Mouse (Mus musculus) heart, embryonic 15.5 days (tissue): ENCODE results near the gene Tspear. TPM values are rescaled to one million over a fixed set of nuclear protein-coding genes. Genes with fewer than 3 reads are reported as not detected.

ENCODE experiments used
- ATAC-seq: fragments of 200-750 bp; cut with Nextera tagmentation; replicated peaks from 2 replicates; pipeline ENCODE4 v1.8.0; 2017; ENCODE audit warnings: low read depth, moderate TSS enrichment; ENCODE audit not compliant: insufficient number of reproducible peaks, insufficient read depth, low FRiP score
- H3K27ac ChIP-seq: fragments of 300-500 bp; sonication (generic); 2 replicates; pipeline ENCODE4 v1.5.1; 2015; ENCODE audit warnings: mild to moderate bottlenecking, inconsistent platforms
- H3K27me3 ChIP-seq: fragments of 300-500 bp; sonication (generic); 2 replicates; pipeline ENCODE4 v1.6.1; 2015; ENCODE audit warnings: inconsistent platforms
- H3K36me3 ChIP-seq: fragments of 300-500 bp; sonication (generic); 2 replicates; pipeline ENCODE4 v1.6.1; 2015; ENCODE audit warnings: mild to moderate bottlenecking, inconsistent platforms
- H3K4me1 ChIP-seq: fragments of 300-500 bp; sonication (generic); replicated peaks from 2 replicates; pipeline ENCODE4 v1.6.1; 2015; ENCODE audit warnings: inconsistent platforms
- H3K4me2 ChIP-seq: fragments of 300-500 bp; sonication (generic); 2 replicates; pipeline ENCODE4 v1.6.1; 2015; ENCODE audit warnings: inconsistent platforms, mild to moderate bottlenecking, moderate library complexity
- H3K4me3 ChIP-seq: fragments of 300-500 bp; sonication (generic); 2 replicates; pipeline ENCODE4 v1.5.1; 2015; ENCODE audit warnings: mild to moderate bottlenecking, inconsistent platforms
- H3K9ac ChIP-seq: fragments of 300-500 bp; sonication (generic); 2 replicates; pipeline ENCODE4 v1.6.1; 2015; ENCODE audit warnings: mild to moderate bottlenecking, inconsistent platforms
- H3K9me3 ChIP-seq: fragments of 300-500 bp; sonication (generic); replicated peaks from 2 replicates; pipeline ENCODE4 v1.6.1; 2016; ENCODE audit warnings: inconsistent platforms
- WGBS: fragments of 180-500 bp; shearing (Covaris S2); methylation state at CpG from one replicate; pipeline ENCODE4 v1.1.7; 2015; ENCODE audit warnings: mixed read lengths; 5-methylcytosine and 5-hydroxymethylcytosine counted together
- microRNA counts: library from miRNA; unstranded; fragments of <30 nt; microRNA quantifications from one replicate; lab custom pipeline; 2016
- microRNA-seq: library from miRNA; unstranded; fragments of <30 nt; microRNA quantifications from one replicate; pipeline ENCODE4, GENCODE M21; 2016
- polyA plus RNA-seq: library from polyadenylated mRNA; unstranded; fragments of >200 nt; fragmentation: Nextera tagmentation; extraction: Ambion mirVana; gene quantifications from 2 replicates; pipeline ENCODE4 v1.2.1, GENCODE M21; 2015

Gene Tspear
- polyA plus RNA-seq, 1 experiment from 2014 or later: not detected

DNA sequence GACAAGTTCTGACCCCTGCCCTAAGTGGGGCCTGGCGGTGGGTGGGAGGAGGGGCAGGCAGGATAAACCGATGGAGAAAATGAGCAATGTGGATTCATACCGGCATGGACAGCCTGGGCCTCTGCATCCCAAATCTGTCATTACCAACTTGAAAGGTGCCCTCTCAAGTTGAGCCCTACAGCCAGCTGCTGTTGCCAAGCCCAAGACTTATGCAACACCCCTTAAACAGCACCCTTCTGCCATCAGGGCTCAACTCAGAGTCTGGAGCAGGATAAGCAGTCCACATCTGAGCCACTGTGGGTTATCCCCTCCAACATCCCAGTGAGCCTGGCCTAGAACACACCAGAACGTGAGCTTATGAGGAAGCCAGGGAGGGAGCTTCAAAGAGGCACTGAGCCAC lies 226.9 kb downstream of the Tspear start:
- peaks cover 16% of the 10 kb centered on the region for H3K4me1 ChIP-seq
- ATAC-seq: no peak
- H3K9ac ChIP-seq: no peak overlapping the region
- no peaks in the 10 kb centered on the region for H3K27me3 ChIP-seq
- H3K27ac ChIP-seq: no peak overlapping the region
- no peaks in the 10 kb centered on the region for H3K36me3 ChIP-seq
- no peak overlapping the region for H3K4me2 ChIP-seq
- WGBS: 50% methylated on average over 4 of the region's 4 CpGs
- no peaks in the 10 kb centered on the region for H3K9me3 ChIP-seq
- no peak overlapping the region for H3K4me3 ChIP-seq

DNA sequence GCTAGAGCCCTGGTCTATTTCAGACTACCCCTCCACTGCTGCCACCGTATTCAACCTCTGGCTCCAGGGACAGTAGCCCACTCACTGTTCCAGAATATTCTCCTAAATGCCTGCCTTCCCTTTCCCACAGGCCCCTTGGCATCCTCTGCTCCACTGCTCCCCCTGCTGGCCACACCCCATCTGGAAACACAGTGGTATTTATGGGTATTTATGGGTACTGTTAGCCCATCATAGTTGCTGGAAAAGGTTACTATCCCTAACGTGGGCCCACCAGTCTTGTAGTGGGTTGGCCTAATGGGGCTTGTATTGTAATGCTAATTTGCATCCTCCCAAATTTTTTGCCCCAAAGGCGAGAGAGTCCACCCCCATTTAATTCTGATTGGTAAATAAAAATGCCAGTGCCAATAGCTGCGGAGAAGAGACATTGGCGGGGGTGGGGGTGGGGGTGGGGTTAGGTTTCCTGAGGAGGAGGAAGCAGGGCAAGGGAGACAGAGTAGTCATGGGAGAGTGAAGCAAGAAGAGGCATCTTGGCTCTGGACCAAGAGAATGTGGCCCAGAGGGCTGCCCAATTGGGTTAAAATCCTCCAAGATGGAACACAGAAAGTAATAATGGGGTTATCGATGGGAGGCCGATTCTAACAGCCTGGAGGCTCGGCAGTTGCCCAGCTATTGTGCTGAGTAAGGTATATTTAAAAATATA lies 230.4 kb downstream of the Tspear start:
- Histone ChIP-seq H3K9ac (no peak overlapping the region), H3K4me2 (no peak overlapping the region), H3K36me3 (no peaks in the 10 kb centered on the region), H3K4me3 (no peak overlapping the region), H3K27ac (no peak overlapping the region), H3K27me3 (peaks cover 2% of the 10 kb centered on the region; the same call in 1 of the 2 replicates), H3K9me3 (no peaks in the 10 kb centered on the region), H3K4me1 (peaks cover 16% of the 10 kb centered on the region)
- no peak for ATAC-seq
- WGBS: 57% methylated on average over 8 of the region's 8 CpGs

GRCm38 (mm10) chr10:77921009-77921408 lies 234.6 kb downstream of the Tspear start:
- 53% methylated on average over 5 of the region's 5 CpGs for WGBS
- no peaks in the 10 kb centered on the region for H3K4me1 ChIP-seq
- H3K4me3 ChIP-seq: no peak overlapping the region
- H3K27me3 ChIP-seq: peaks cover 4% of the 10 kb centered on the region; the same call in 1 of the 2 replicates
- H3K36me3 ChIP-seq: no peaks in the 10 kb centered on the region
- no peak for ATAC-seq
- H3K4me2 ChIP-seq: no peak overlapping the region
- no peaks in the 10 kb centered on the region for H3K9me3 ChIP-seq
- H3K9ac ChIP-seq: no peak overlapping the region
- H3K27ac ChIP-seq: no peak overlapping the region

DNA sequence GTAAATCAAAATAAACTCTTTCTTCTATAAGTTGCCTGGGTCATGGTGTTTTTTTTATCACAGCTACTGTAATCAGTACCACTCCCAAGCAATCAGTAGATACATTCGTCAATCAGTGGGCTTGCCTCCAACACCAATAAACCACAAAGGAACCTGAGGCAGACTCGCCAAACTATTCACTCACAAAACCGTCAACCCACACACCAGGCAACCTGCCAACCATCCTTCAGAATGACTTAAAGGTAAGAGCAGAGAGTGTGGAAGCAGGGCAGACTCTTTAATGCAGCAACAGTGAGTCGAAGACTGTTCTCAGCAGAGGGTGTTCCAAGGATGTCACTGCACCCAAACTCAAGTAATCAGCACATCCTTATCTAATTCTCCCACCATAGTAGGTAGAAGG lies 236.3 kb downstream of the Tspear start:
- no peak for ATAC-seq
- WGBS: 48% methylated on average over 4 of the region's 4 CpGs

DNA sequence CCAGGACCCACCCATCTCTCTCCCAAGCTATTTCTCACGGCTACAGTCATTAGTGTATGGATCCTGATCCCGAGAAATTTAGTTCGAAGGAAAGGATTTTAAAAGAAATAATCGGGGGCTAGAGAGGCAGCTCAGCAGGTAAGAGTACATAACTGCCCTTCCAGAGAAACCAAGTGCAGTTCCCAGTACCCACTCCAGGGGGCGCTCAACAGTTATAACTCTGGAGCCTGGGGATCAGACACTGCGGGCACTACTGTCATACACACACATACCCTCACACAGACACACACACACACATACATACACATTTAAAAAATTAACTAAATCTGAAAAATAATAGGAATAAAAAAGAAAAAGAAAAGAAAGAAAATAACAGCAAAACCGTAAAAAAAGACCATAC lies 239.8 kb downstream of the Tspear start:
- Histone ChIP-seq H3K9me3 (no peaks in the 10 kb centered on the region), H3K36me3 (no peaks in the 10 kb centered on the region), H3K27me3 (peaks cover 7% of the 10 kb centered on the region; the same call in 1 of the 2 replicates), H3K27ac (no peak overlapping the region), H3K9ac (no peak overlapping the region), H3K4me3 (no peak overlapping the region), H3K4me2 (no peak overlapping the region), H3K4me1 (no peaks in the 10 kb centered on the region)
- ATAC-seq: no peak
- 40% methylated on average over 7 of the region's 7 CpGs for WGBS

More for the DNA sequence above, 236.3 kb downstream of the Tspear start:
- Histone ChIP-seq H3K9me3 (no peaks in the 10 kb centered on the region), H3K36me3 (no peaks in the 10 kb centered on the region), H3K4me1 (no peaks in the 10 kb centered on the region), H3K9ac (no peak overlapping the region), H3K4me2 (no peak overlapping the region), H3K4me3 (no peak overlapping the region), H3K27ac (no peak overlapping the region), H3K27me3 (peaks cover 4% of the 10 kb centered on the region; the same call in 1 of the 2 replicates)

DNA sequence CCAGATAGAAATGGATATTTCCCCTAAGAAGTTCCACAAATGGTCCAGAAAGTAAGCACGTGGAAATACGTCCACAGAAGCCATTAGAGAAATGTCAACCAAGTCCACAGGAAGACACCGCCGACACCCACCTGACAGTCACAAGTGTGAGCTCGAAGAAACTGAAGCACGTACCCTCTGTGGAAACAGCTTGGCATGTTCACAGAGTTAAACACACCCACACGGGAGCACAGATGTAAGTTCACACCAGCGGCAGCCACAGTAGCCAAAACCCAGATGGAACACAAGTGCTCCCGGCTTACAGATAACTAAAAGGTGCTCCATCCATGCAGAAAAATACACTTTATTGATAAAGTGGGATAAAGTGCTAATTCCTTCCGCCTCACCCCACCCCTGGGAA lies 241.0 kb downstream of the Tspear start:
- ATAC-seq: no peak
- Histone ChIP-seq H3K9ac (no peak overlapping the region), H3K4me2 (no peak overlapping the region), H3K4me3 (no peak overlapping the region), H3K36me3 (no peaks in the 10 kb centered on the region), H3K27ac (no peak overlapping the region), H3K4me1 (no peaks in the 10 kb centered on the region), H3K9me3 (no peaks in the 10 kb centered on the region), H3K27me3 (0 out of 2 replicates have a peak, but pooled peaks cover 3% of the 10 kb centered on the region)
- WGBS: 77% methylated on average over 10 of the region's 10 CpGs

MicroRNA genes within 50 kb of the gene (microRNA counts, 519-probe panel; counts per million panel counts)
- microRNA mmu-miR-1930 (lab: Ali Mortazavi, UCI): 1,395 counts per million, percentile 7 among the panel's probes with 10 or more counts

Small RNA genes within 50 kb of the gene (microRNA-seq; reads per million reads assigned to microRNA genes)
- 7.6 reads per million, percentile 23 among the genes with 10 or more reads in this experiment for gene Mir1930

Other genes with a start within 250 kb of the Tspear start
- 21.3 and 28.1 TPM in 2 replicates for gene Fam207a, start 170.8 kb upstream of the Tspear start, polyA plus RNA-seq
- 2.1 and 6.2 TPM in 2 replicates for gene Itgb2, start 156.3 kb upstream of the Tspear start, polyA plus RNA-seq
- 105 and 125 TPM in 2 replicates for gene Pttg1ip, start 104.8 kb upstream of the Tspear start, polyA plus RNA-seq
- 138 and 169 TPM in 2 replicates for gene Sumo3, start 80.5 kb upstream of the Tspear start, polyA plus RNA-seq
- 0.60 and 3.9 TPM in 2 replicates for gene Gm49325, start 80.4 kb upstream of the Tspear start, polyA plus RNA-seq
- gene Ube2g2, start 64.3 kb upstream of the Tspear start, polyA plus RNA-seq: 66.3 and 85.1 TPM in 2 replicates
- not detected in 2 replicates for gene Gm19402, start 4.2 kb downstream of the Tspear start, polyA plus RNA-seq
- gene Gm9508, start 10.7 kb downstream of the Tspear start, polyA plus RNA-seq: not detected in 2 replicates
- gene Gm10272, start 20.1 kb downstream of the Tspear start, polyA plus RNA-seq: not detected in 2 replicates
- not detected in 2 replicates for gene Gm10024, start 24.9 kb downstream of the Tspear start, polyA plus RNA-seq
- not detected in 2 replicates for gene Gm10142, start 29.2 kb downstream of the Tspear start, polyA plus RNA-seq
- gene Krtap12-1, start 34.0 kb downstream of the Tspear start, polyA plus RNA-seq: not detected in 2 replicates
- not detected in 2 replicates for gene Gm10100, start 39.9 kb downstream of the Tspear start, polyA plus RNA-seq
- not detected in 2 replicates for gene Gm18596, start 56.1 kb downstream of the Tspear start, polyA plus RNA-seq
- not detected in 2 replicates for gene Gm9736, start 64.8 kb downstream of the Tspear start, polyA plus RNA-seq
- not detected in 2 replicates for gene Gm3233, start 73.1 kb downstream of the Tspear start, polyA plus RNA-seq
- gene Gm3238, start 84.8 kb downstream of the Tspear start, polyA plus RNA-seq: not detected in 2 replicates
- gene Gm7138, start 90.4 kb downstream of the Tspear start, polyA plus RNA-seq: not detected in 2 replicates
- gene Gm3250, start 96.0 kb downstream of the Tspear start, polyA plus RNA-seq: not detected in 2 replicates
- not detected in 2 replicates for gene Gm7137, start 101.6 kb downstream of the Tspear start, polyA plus RNA-seq
- not detected in 2 replicates for gene Gm9639, start 108.5 kb downstream of the Tspear start, polyA plus RNA-seq
- not detected in 2 replicates for gene Gm19668, start 112.6 kb downstream of the Tspear start, polyA plus RNA-seq
- not detected in 2 replicates for gene Gm9507, start 125.3 kb downstream of the Tspear start, polyA plus RNA-seq
- not detected in 2 replicates for gene Gm2696, start 128.1 kb downstream of the Tspear start, polyA plus RNA-seq
- gene Krtap10-4, start 140.5 kb downstream of the Tspear start, polyA plus RNA-seq: not detected in 2 replicates
- gene Krtap10-10, start 149.4 kb downstream of the Tspear start, polyA plus RNA-seq: not detected in 2 replicates
- gene Gm36176, start 160.2 kb downstream of the Tspear start, polyA plus RNA-seq: not detected in 2 replicates
- gene Gm10318, start 166.3 kb downstream of the Tspear start, polyA plus RNA-seq: not detected in 2 replicates
- not detected in 2 replicates for gene Gm3285, start 175.4 kb downstream of the Tspear start, polyA plus RNA-seq
- gene Lrrc3, start 216.0 kb downstream of the Tspear start, polyA plus RNA-seq: 1.1 and 2.2 TPM in 2 replicates